Mouse (Mus musculus) central nervous system, embryonic 18 days (tissue): ENCODE data around the gene Krtap19-9b. TPM values are rescaled to one million over a fixed set of nuclear protein-coding genes. Genes with fewer than 3 reads are reported as not detected.

Source experiments
- polyA plus RNA-seq: library from polyadenylated mRNA; depleted of rRNA; stranded (reverse); fragments of >200 nt; gene quantifications from 2 replicates; pipeline ENCODE4 v1.2.3, GENCODE M21; 2012; rRNA removed

Krtap19-9b gene
- polyA plus RNA-seq: not detected in 2 replicates

GRCm38 (mm10) chr16:88932165-88932564, at the start of gene Krtap19-9b:
Gene Krtap19-9b, minus strand, starts transcription at chr16:88932265.

DNA sequence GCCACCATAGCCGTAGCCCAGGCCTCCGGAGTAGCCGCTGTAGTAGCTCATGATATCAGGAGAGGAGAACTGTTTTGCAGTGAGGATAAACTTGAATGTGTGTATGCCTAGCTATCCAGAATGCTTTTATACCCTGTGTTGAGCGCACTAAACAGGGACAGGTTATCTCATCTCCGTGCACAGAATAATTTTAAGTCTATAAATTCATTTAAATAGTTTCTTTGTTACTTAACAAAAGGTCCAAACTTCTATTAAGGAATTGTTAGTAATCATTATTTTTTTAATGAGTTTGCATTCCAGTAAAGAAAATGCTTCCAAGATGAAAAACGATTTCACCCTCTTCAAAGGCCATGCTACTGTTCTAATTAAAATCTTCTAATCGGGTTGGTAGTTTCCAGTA, 30.7 kb upstream of the Krtap19-9b start, which contains the start of gene Krtap16-3:
TSS of gene Krtap16-3 (minus strand) at position 101 of the 400 bp plus-strand sequence.

GRCm38 (mm10) chr16:88896357-88896756, 35.7 kb downstream of the Krtap19-9b start, which contains the start of gene Krtap19-5:
Gene Krtap19-5, minus strand, starts transcription at chr16:88896457.

DNA sequence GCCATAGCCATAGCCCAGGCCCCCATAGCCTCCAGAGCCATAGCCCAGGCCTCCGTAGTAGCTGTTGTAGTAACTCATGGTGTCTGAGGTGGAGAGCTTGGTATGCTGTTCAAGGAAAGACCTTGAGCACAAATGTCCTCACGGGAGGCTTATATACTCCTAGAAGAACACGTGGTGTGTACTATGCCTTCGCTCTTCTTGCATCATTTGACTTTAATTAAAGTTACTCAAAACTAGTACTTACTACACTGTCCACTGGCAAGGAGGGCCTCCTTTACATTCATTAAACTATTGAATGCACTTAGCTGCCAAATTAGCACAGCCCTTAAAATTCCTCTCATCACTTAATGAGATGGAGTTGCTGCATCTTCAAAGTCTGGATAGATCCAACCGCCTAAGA, 47.1 kb downstream of the Krtap19-9b start, which contains the start of gene Krtap19-4:
TSS of gene Krtap19-4 (minus strand) at position 101 of the 400 bp plus-strand sequence.

Other genes starting within 250 kb of the Krtap19-9b start
- gene 2310061N02Rik, start 224.3 kb downstream of the Krtap19-9b start, polyA plus RNA-seq: not detected in 2 replicates
- not detected in 2 replicates for gene Krtap13-1, start 203.4 kb downstream of the Krtap19-9b start, polyA plus RNA-seq
- not detected in 2 replicates for gene Krtap13, start 180.6 kb downstream of the Krtap19-9b start, polyA plus RNA-seq
- not detected in 2 replicates for gene 2310034C09Rik, start 173.4 kb downstream of the Krtap19-9b start, polyA plus RNA-seq
- not detected in 2 replicates for gene 2310057N15Rik, start 158.1 kb downstream of the Krtap19-9b start, polyA plus RNA-seq
- not detected in 2 replicates for gene Gm5965, start 154.4 kb downstream of the Krtap19-9b start, polyA plus RNA-seq
- gene Gm20741, start 120.0 kb downstream of the Krtap19-9b start, polyA plus RNA-seq: not detected in 2 replicates
- not detected in 2 replicates for gene Krtap15, start 112.0 kb downstream of the Krtap19-9b start, polyA plus RNA-seq
- not detected in 2 replicates for gene Krtap14, start 106.1 kb downstream of the Krtap19-9b start, polyA plus RNA-seq
- not detected in 2 replicates for gene Krtap19-1, start 62.9 kb downstream of the Krtap19-9b start, polyA plus RNA-seq
- gene Krtap19-2, start 58.0 kb downstream of the Krtap19-9b start, polyA plus RNA-seq: not detected in 2 replicates
- not detected in 2 replicates for gene Krtap19-3, start 54.2 kb downstream of the Krtap19-9b start, polyA plus RNA-seq
- not detected in 2 replicates for gene Krtap19-4, start 47.2 kb downstream of the Krtap19-9b start, polyA plus RNA-seq
- not detected in 2 replicates for gene Krtap19-5, start 35.8 kb downstream of the Krtap19-9b start, polyA plus RNA-seq
- gene Krtap16-3, start 30.6 kb upstream of the Krtap19-9b start, polyA plus RNA-seq: not detected in 2 replicates
- gene Krtap22-2, start 78.5 kb upstream of the Krtap19-9b start, polyA plus RNA-seq: not detected in 2 replicates
- gene Gm10229, start 83.0 kb upstream of the Krtap19-9b start, polyA plus RNA-seq: not detected in 2 replicates
- gene Krtap6-1, start 99.4 kb upstream of the Krtap19-9b start, polyA plus RNA-seq: not detected in 2 replicates
- not detected in 2 replicates for gene Gm10228, start 109.2 kb upstream of the Krtap19-9b start, polyA plus RNA-seq
- not detected in 2 replicates for gene Krtap6-5, start 115.6 kb upstream of the Krtap19-9b start, polyA plus RNA-seq
- gene 1110025L11Rik, start 131.7 kb upstream of the Krtap19-9b start, polyA plus RNA-seq: not detected in 2 replicates
- gene Krtap6-3, start 151.8 kb upstream of the Krtap19-9b start, polyA plus RNA-seq: not detected in 2 replicates
- gene Gm6358, start 208.6 kb upstream of the Krtap19-9b start, polyA plus RNA-seq: not detected in 2 replicates
- gene Gm10061, start 218.8 kb upstream of the Krtap19-9b start, polyA plus RNA-seq: not detected in 2 replicates
- gene Gm9789, start 225.7 kb upstream of the Krtap19-9b start, polyA plus RNA-seq: not detected in 2 replicates
- not detected in 2 replicates for gene Gm7735, start 237.2 kb upstream of the Krtap19-9b start, polyA plus RNA-seq
- not detected in 2 replicates for gene 1110057P08Rik, start 242.5 kb upstream of the Krtap19-9b start, polyA plus RNA-seq